Mouse (Mus musculus) ovary, adult 18-20 months (tissue): Measurements from ENCODE around the gene Zscan4c.
"Not testable (repeated sequence)": the region's sequence is repeated elsewhere in the genome, so short reads cannot be mapped to it uniquely, and the experiment has no call there.

Experiments
- DNase-seq: peaks from one replicate; pipeline ENCODE4 v3.0.0; 2022; ENCODE audit warnings: low spot score, mixed read lengths

Zscan4c gene

GRCm38 (mm10) chr7:11005445-11005844, at the start of gene Zscan4c:
Gene Zscan4c, plus strand, starts transcription at chr7:11005745.
- not testable (repeated sequence) for DNase-seq
